Mouse (Mus musculus) myocyte (in vitro differentiated cells): ENCODE measurements around the gene Stk25. TPM values are rescaled to one million over a fixed set of nuclear protein-coding genes. Genes with fewer than 3 reads are reported as not detected.

Experiments
- H3K27me3 ChIP-seq: one replicate; pipeline ENCODE4 v1.6.1; 2011; ENCODE audit not compliant: control insufficient read depth, insufficient read depth, insufficient read length
- H3K36me3 ChIP-seq: one replicate; pipeline ENCODE4 v1.6.1; 2011; ENCODE audit not compliant: control insufficient read depth, insufficient read depth
- H3K4me2 ChIP-seq: one replicate; pipeline ENCODE4 v1.6.1; 2011; ENCODE audit warnings: low read depth, control low read depth
- H3K4me3 ChIP-seq: one replicate; pipeline ENCODE4 v1.5.1; 2011; ENCODE audit warnings: mild to moderate bottlenecking, control low read depth, moderate library complexity
- H3K79me2 ChIP-seq: one replicate; pipeline ENCODE4 v1.6.1; 2011; ENCODE audit not compliant: control insufficient read depth, insufficient read depth
- H3ac ChIP-seq: one replicate; pipeline ENCODE4 v1.6.1; 2011; ENCODE audit not compliant: control insufficient read depth, insufficient read length
- CEBPB ChIP-seq: IDR thresholded peaks from 2 replicates; pipeline ENCODE4 v1.6.1; 2011; ENCODE audit warnings: mild to moderate bottlenecking, moderate library complexity; ENCODE audit not compliant: poor library complexity, insufficient read depth, severe bottlenecking
- E2F4 ChIP-seq: IDR thresholded peaks from one replicate; pipeline ENCODE4 v1.6.1; 2011; ENCODE audit warnings: mild to moderate bottlenecking, control low read depth, moderate library complexity; ENCODE audit not compliant: insufficient read depth
- MAX ChIP-seq: IDR thresholded peaks from one replicate; pipeline ENCODE4 v1.6.1; 2011; ENCODE audit warnings: low read depth, mild to moderate bottlenecking, control low read depth
- MYOD1 ChIP-seq, 3 experiments: IDR thresholded peaks; one replicate each; pipeline ENCODE4 v1.6.1; 2011; ENCODE audit warnings: control low read depth in 2 of 3, low read depth in 2 of 3, mild to moderate bottlenecking in 2 of 3, moderate library complexity in 1 of 3; ENCODE audit not compliant: insufficient read length in 2 of 3, control insufficient read depth in 1 of 3
- MYOG ChIP-seq, 3 experiments: IDR thresholded peaks; one replicate each; pipeline ENCODE4 v1.6.1; 2011; ENCODE audit warnings: control low read depth in 2 of 3, low read depth in 2 of 3, mild to moderate bottlenecking in 2 of 3; ENCODE audit not compliant: insufficient read length in 2 of 3, control insufficient read depth in 1 of 3, insufficient read depth in 1 of 3
- POLR2A ChIP-seq: IDR thresholded peaks from one replicate; pipeline ENCODE4 v1.6.1; 2011; ENCODE audit warnings: low read depth, mild to moderate bottlenecking, control low read depth, moderate library complexity; ENCODE audit not compliant: insufficient read length
- POLR2AphosphoS2 ChIP-seq: IDR thresholded peaks from one replicate; pipeline ENCODE4 v1.6.1; 2011; ENCODE audit warnings: low read depth, control low read depth; ENCODE audit not compliant: insufficient read length
- REST ChIP-seq: IDR thresholded peaks from one replicate; pipeline ENCODE4 v1.6.1; 2011; ENCODE audit warnings: mild to moderate bottlenecking, control low read depth, moderate library complexity; ENCODE audit not compliant: insufficient read depth, insufficient read length
- SRF ChIP-seq: IDR thresholded peaks from one replicate; pipeline ENCODE4 v1.6.1; 2011; ENCODE audit warnings: low read depth; ENCODE audit not compliant: control insufficient read depth, insufficient read length
- TCF12 ChIP-seq: IDR thresholded peaks from one replicate; pipeline ENCODE4 v1.6.1; 2011; ENCODE audit warnings: mild to moderate bottlenecking, control low read depth; ENCODE audit not compliant: poor library complexity, insufficient read depth, severe bottlenecking
- TCF3 ChIP-seq: IDR thresholded peaks from one replicate; pipeline ENCODE4 v1.6.1; 2011; ENCODE audit warnings: low read depth, control low read depth; ENCODE audit not compliant: insufficient read length
- USF1 ChIP-seq: IDR thresholded peaks from one replicate; pipeline ENCODE4 v1.6.1; 2011; ENCODE audit warnings: low read depth, mild to moderate bottlenecking, control low read depth, moderate library complexity
- polyA plus RNA-seq: library from polyadenylated mRNA; unstranded; fragments of >200 nt; fragmentation: generic; extraction: Trizol; gene quantifications from one replicate; pipeline ENCODE4 v1.2.1, GENCODE M21; 2012; ENCODE audit warnings: missing spikeins

The Stk25 gene
- polyA plus RNA-seq, 1 experiment = 119 TPM

DNA sequence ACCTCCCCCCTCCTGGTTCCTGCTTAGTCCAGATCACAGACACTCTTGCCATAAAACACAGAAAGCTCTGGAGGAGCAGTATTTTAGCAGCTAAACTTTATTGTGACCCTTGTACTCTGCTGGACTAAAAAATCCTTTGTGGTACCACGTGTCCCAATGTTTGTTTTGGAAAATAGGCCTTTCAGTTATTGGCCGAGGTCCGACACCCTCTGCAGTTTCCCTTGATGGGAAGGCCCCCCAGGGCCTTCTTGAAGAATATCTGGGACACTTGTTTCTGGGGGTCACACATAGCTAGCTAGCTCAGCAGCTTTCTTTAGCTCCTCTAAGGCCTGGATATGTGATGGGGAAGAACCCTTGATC, 28.5 kb upstream of the Stk25 start:
- Histone ChIP-seq H3K4me2 (peak overlapping the region; percentile 79), H3K27me3 (no peaks in the 10 kb centered on the region), H3K4me3 (peak overlapping the region; percentile 64), H3K36me3 (no peaks in the 10 kb centered on the region), H3K79me2 (peaks cover 13% of the 10 kb centered on the region), H3ac (peak overlapping the region; percentile 46)
- TF ChIP-seq E2F4 = no peak
- TF ChIP-seq USF1 = peak; percentile 46

DNA sequence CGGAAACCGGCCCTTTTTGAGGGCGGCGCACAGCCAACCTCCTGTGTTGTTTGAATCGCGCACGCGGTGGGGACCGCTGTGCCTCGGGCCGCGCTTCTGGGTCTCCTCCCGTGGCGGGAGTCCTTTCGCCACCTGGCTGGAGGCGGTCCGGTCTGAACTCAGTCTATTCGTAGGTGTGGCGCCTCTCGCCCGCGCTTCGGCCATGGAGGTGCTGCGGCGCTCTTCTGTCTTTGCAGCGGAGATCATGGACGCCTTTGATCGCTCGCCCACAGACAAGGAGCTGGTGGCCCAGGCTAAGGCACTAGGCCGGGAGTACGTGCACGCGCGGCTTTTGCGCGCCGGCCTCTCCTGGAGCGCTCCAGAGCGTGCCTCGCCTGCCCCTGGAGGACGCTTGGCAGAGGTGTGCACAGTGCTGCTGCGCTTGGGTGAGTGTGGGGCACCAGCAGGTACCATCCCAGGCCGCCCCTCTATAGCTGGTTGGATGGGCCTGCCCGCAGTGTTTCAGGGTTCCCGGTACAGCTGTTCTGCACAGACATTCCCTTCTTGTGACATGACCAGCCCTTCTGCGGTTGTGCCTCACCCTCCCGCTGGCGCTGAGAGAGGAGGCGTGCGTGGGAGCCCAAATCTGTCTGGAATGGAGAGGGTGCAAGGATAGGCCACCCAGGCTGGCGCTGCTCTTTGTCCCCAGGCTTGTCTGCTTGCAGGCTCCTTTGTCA, 27.9 kb upstream of the Stk25 start:
- H3K27me3 ChIP-seq = no peaks in the 10 kb centered on the region
- peaks cover 13% of the 10 kb centered on the region for H3K79me2 ChIP-seq
- TF ChIP-seq REST (no peak), MYOG (IDR thresholded peaks at IDR 0.05; ENCODE audit: control insufficient read depth in 1 of 3, insufficient read depth in 1 of 3, insufficient read length in 2 of 3, low read depth in 2 of 3) (peak; percentile 49 to 94 (median 87)), POLR2A (peak; percentile 34), TCF12 (peak; percentile 28), USF1 (no peak), CEBPB (no peak), POLR2AphosphoS2 (no peak), SRF (no peak), MAX (no peak), E2F4 (no peak), MYOD1 (IDR thresholded peaks at IDR 0.05; ENCODE audit: control insufficient read depth in 1 of 3, insufficient read length in 2 of 3, low read depth in 2 of 3) (peak in 2 of 3 experiments; percentile 84 to 90), TCF3 (peak; percentile 22)
- peak overlapping the region; percentile 64 for H3K4me3 ChIP-seq
- peak overlapping the region; percentile 79 for H3K4me2 ChIP-seq
- H3K36me3 ChIP-seq = no peaks in the 10 kb centered on the region
- peak overlapping the region; percentile 46 for H3ac ChIP-seq

DNA sequence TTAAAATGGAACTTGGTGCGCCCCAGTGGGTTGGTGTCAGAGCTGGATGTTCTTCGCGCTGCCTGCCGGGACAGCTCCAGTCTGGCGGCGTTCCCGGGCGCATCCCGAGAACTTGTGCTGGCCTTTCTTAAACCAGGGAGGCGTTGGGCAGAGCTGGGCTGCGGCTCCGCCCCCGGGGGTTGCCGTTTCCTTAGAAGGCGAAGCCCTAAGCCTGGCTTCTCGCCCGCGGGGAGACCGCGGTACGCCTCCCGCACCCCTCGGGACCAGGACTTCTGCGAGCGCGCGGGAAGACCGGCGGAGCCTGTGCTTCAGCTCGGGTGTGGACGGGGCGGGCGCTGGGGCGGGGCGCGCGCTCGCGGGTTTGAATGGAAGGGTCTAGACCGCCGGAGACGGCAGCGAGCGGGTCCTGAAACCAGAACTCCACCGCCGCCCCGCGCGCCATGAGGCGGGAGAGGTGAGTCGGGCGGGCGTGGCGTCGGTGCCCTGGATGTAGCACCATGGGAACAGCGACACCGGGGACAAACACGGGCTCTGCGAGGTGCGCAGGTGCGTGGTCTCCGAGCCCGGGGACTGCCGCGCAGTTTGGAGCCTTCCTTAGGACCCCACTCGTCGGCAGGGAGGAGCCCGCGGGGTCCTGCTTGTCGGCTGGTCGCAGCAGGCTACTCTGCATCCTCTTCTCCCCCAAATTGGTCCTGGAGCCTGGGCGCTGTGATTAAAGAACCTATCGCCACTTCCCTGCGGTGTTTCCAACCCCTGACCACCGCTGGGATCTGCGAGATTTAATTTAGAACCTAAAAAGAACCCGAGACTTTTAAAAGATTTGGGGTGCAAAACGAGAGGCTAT, 27.2 kb upstream of the Stk25 start, which contains the start of gene Bok:
Gene Bok, plus strand, starts transcription at position 260 of the 844 bp plus-strand sequence.
- TF ChIP-seq POLR2AphosphoS2 (no peak), SRF (peak; percentile 90), REST (peak; percentile 35), POLR2A (peak; percentile 52)
- H3K36me3 ChIP-seq = no peaks in the 10 kb centered on the region
- no peaks in the 10 kb centered on the region for H3K27me3 ChIP-seq

GRCm38 (mm10) chr1:93679889-93680568, 21.6 kb upstream of the Stk25 start:
- Histone ChIP-seq H3K79me2 (no peaks in the 10 kb centered on the region), H3K27me3 (no peaks in the 10 kb centered on the region), H3ac (no peak overlapping the region), H3K36me3 (no peaks in the 10 kb centered on the region), H3K4me2 (peak overlapping the region; percentile 56), H3K4me3 (no peak overlapping the region)
- TF ChIP-seq REST = no peak
- TF ChIP-seq MYOD1 (IDR thresholded peaks at IDR 0.05; ENCODE audit: control insufficient read depth in 1 of 3, insufficient read length in 2 of 3, low read depth in 2 of 3) = peak in 1 of 3 experiments; percentile 50

More for the DNA sequence above, 27.2 kb upstream of the Stk25 start, which contains the start of gene Bok:
- Histone ChIP-seq H3ac (peak within 1 kb of the TSS; percentile 46), H3K79me2 (peaks cover 13% of the 10 kb centered on the region), H3K4me2 (peak within 1 kb of the TSS; percentile 79), H3K4me3 (peak within 1 kb of the TSS; percentile 64)

- TF ChIP-seq POLR2A = no peak
- TF ChIP-seq TCF12 = no peak
- no peak for TF ChIP-seq CEBPB
- no peak for TF ChIP-seq E2F4
- TF ChIP-seq MAX = no peak
- no peak for TF ChIP-seq TCF3
- TF ChIP-seq MYOG (IDR thresholded peaks at IDR 0.05; ENCODE audit: control insufficient read depth in 1 of 3, insufficient read depth in 1 of 3, insufficient read length in 2 of 3, low read depth in 2 of 3) = no peak
- TF ChIP-seq REST = no peak
- TF ChIP-seq POLR2AphosphoS2 = no peak
- no peak for TF ChIP-seq USF1
- no peak for TF ChIP-seq MYOD1 (IDR thresholded peaks at IDR 0.05; ENCODE audit: control insufficient read depth in 1 of 3, insufficient read length in 2 of 3, low read depth in 2 of 3)
- H3ac ChIP-seq = no peak overlapping the region
- no peak overlapping the region for H3K4me3 ChIP-seq
- no peak overlapping the region for H3K4me2 ChIP-seq
- no peaks in the 10 kb centered on the region for H3K79me2 ChIP-seq
- H3K36me3 ChIP-seq = no peaks in the 10 kb centered on the region
- H3K27me3 ChIP-seq = no peaks in the 10 kb centered on the region
These were observed 19.9 kb upstream of the Stk25 start for GRCm38 (mm10) chr1:93678386-93678785.
